Mouse (Mus musculus) embryonic fibroblast, embryonic 13.5 days (primary cell): ENCODE measurements around the gene Zwilch.
"Not testable (repeated sequence)": the region's sequence is repeated elsewhere in the genome, so short reads cannot be mapped to it uniquely, and the experiment has no call there.

Experiments used
- CTCF ChIP-seq: IDR thresholded peaks from 2 replicates; pipeline ENCODE4 v1.5.1; 2011; ENCODE audit warnings: mild to moderate bottlenecking, control low read depth, low read length, moderate library complexity, borderline replicate concordance; ENCODE audit not compliant: insufficient read depth
- POLR2A ChIP-seq: IDR thresholded peaks from 2 replicates; pipeline ENCODE4 v1.6.1; 2011; ENCODE audit warnings: low read depth, mild to moderate bottlenecking, control low read depth, low read length, moderate library complexity

- TF ChIP-seq CTCF, POLR2A: not testable (repeated sequence)
These were observed 48.1 kb downstream of the Zwilch start for GRCm38 (mm10) chr9:64124846-64125245.
